Mouse (Mus musculus) embryonic facial prominence, embryonic 14.5 days (tissue): ENCODE data around the gene Fam222b. TPM values are rescaled to one million over a fixed set of nuclear protein-coding genes. Genes with fewer than 3 reads are reported as not detected.

Experiments used
- ATAC-seq: fragments of 200-750 bp; cut with Nextera tagmentation; 2 replicates; pipeline ENCODE4 v1.8.0; 2017; ENCODE audit warnings: low read depth, moderate number of reproducible peaks, moderate TSS enrichment
- DNase-seq: peaks from one replicate; pipeline ENCODE4 v3.0.0-alpha.2; 2015; ENCODE audit warnings: low spot score
- H3K27ac ChIP-seq: fragments of 300-500 bp; sonication (generic); replicated peaks from 2 replicates; pipeline ENCODE4 v1.5.1; 2014; ENCODE audit warnings: low read depth, mild to moderate bottlenecking, low read length, moderate library complexity
- H3K27me3 ChIP-seq: fragments of 300-500 bp; sonication (generic); replicated peaks from 2 replicates; pipeline ENCODE4 v1.6.1; 2014; ENCODE audit warnings: low read length; ENCODE audit not compliant: control insufficient read depth, insufficient read depth
- H3K36me3 ChIP-seq: fragments of 300-500 bp; sonication (generic); 2 replicates; pipeline ENCODE4 v1.6.1; 2014; ENCODE audit warnings: low read length, mixed read lengths; ENCODE audit not compliant: control insufficient read depth, insufficient read depth
- H3K4me1 ChIP-seq: fragments of 300-500 bp; sonication (generic); 2 replicates; pipeline ENCODE4 v1.6.1; 2014; ENCODE audit warnings: antibody characterized with exemption, low read length; ENCODE audit not compliant: control insufficient read depth, insufficient read depth
- H3K4me2 ChIP-seq: fragments of 300-500 bp; sonication (generic); 2 replicates; pipeline ENCODE4 v1.6.1; 2014; ENCODE audit warnings: low read depth, mild to moderate bottlenecking, low read length, moderate library complexity, mixed read lengths
- H3K4me3 ChIP-seq: fragments of 300-500 bp; sonication (generic); 2 replicates; pipeline ENCODE4 v1.5.1; 2014; ENCODE audit warnings: low read depth, mild to moderate bottlenecking, low read length
- H3K9ac ChIP-seq: fragments of 300-500 bp; sonication (generic); 2 replicates; pipeline ENCODE4 v1.6.1; 2014; ENCODE audit warnings: low read depth, mild to moderate bottlenecking, low read length, moderate library complexity, mixed read lengths
- H3K9me3 ChIP-seq: fragments of 300-500 bp; sonication (generic); 2 replicates; pipeline ENCODE4 v1.6.1; 2016; ENCODE audit warnings: low read length; ENCODE audit not compliant: control insufficient read depth
- WGBS: fragments of 180-500 bp; shearing (Covaris S2); extraction: QIAGEN DNeasy Blood & Tissue Kit; methylation state at CpG from one replicate; pipeline ENCODE4 v1.1.7; 2014; 5-methylcytosine and 5-hydroxymethylcytosine counted together
- polyA plus RNA-seq: library from polyadenylated mRNA; unstranded; fragments of >200 nt; fragmentation: Nextera tagmentation; extraction: Ambion mirVana; gene quantifications from 2 replicates; pipeline ENCODE4 v1.2.1, GENCODE M21; 2014

Fam222b gene
- polyA plus RNA-seq, 1 experiment from 2014 or later, result 15.9 TPM

DNA sequence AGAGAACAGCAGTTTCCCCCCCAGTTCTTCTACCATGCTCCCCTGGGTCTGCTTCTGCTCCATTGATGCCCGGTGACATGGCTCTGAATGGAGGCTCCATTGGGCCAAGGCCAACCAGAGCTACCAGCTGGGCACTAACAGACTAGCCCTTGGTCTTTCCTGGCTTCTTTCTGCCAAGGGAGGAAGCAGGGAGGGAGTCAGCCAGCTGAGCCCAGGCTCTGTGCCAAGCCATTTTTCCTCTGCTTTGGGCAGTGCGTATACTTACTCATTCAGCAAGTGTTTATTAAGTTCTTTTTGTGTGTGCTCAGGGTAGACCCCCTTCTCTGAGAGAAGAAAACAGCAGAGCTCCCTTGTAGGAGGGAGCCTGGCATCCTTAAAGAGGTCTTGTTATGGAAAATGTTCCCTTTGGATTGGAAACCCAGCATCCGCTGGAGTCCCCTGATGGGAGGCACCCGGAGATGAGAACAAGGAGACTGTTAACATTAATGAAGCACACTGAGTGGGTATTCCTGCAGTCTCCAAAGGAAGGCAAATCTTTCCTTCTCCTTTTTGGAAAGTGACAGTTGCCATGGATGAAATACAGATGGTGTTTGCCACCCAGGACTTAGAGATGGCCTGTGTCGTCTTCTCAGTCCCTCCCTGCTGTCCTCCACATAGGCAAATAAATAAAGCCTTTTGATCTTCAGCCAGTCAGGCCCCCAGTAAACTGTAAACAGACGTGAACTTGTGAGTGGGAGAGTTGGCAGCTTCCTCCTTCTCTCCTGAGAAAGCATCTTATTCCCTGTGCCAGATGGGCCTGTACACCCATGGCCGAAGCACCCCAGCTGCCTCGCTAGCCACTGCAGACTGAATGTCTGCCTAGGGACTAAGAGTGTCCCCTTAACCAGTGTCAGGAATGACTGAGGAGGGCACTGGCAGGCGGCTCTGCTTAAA lies 58.1 kb downstream of the Fam222b start:
- ATAC-seq (no peak), DNase-seq (peak; percentile 53)
- no peak overlapping the region for H3K4me3 ChIP-seq
- 0 out of 2 replicates have a peak, but pooled peaks cover 3% of the 10 kb centered on the region for H3K4me1 ChIP-seq
- H3K9ac ChIP-seq, result no peak overlapping the region
- H3K27me3 ChIP-seq, result no peaks in the 10 kb centered on the region
- WGBS, result 53% methylated on average over 7 of the region's 9 CpGs
- H3K27ac ChIP-seq, result peak overlapping the region; percentile 57
- H3K9me3 ChIP-seq, result no peaks in the 10 kb centered on the region
- no peak overlapping the region for H3K4me2 ChIP-seq
- peaks cover 78% of the 10 kb centered on the region for H3K36me3 ChIP-seq

- Histone ChIP-seq H3K9me3 (no peaks in the 10 kb centered on the region), H3K4me2 (no peak overlapping the region), H3K4me1 (0 out of 2 replicates have a peak, but pooled peaks cover 6% of the 10 kb centered on the region), H3K27me3 (no peaks in the 10 kb centered on the region), H3K27ac (no peak overlapping the region), H3K9ac (no peak overlapping the region), H3K4me3 (no peak overlapping the region), H3K36me3 (peaks cover 82% of the 10 kb centered on the region)
- DNase-seq (no peak), ATAC-seq (no peak)
- WGBS, result 87% methylated on average over 13 of the region's 13 CpGs
Measured at GRCm38 (mm10) chr11:78153778-78154177, 59.3 kb downstream of the Fam222b start.

GRCm38 (mm10) chr11:78155674-78156073 lies 61.2 kb downstream of the Fam222b start:
- no peak overlapping the region for H3K9ac ChIP-seq
- ATAC-seq (no peak), DNase-seq (no peak)
- H3K27me3 ChIP-seq, result no peaks in the 10 kb centered on the region
- peaks cover 83% of the 10 kb centered on the region for H3K36me3 ChIP-seq
- no peak overlapping the region for H3K4me2 ChIP-seq
- no peak overlapping the region for H3K4me3 ChIP-seq
- no peaks in the 10 kb centered on the region for H3K9me3 ChIP-seq
- H3K4me1 ChIP-seq, result 0 out of 2 replicates have a peak, but pooled peaks cover 6% of the 10 kb centered on the region
- WGBS, result 65% methylated on average over 5 of the region's 5 CpGs
- H3K27ac ChIP-seq, result no peak overlapping the region

DNA sequence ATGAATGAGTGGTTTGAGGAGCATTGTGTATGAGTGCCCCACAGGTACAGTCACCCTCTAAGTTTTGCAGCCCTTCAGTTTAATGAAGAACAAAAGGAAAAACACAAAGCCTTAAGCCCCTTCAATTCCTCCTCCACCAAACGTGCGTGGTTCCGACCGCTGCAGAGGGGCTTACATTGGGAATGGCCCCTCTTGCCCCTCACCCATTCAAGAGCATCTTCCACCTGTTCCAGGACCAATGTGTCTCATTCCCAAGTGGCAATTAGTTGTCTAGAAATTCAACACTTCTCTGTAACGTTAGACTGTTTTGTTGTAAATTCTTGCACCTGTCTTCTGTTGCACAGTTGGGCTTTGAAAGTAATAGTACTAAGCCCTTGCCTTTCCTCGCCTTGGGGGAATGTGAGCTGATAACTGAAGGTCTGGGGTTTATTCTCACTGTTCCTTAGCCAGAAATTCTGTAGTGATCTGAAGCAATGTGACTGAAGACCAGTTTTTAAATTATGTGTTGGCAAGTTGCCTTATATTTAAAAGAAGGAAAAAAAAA lies 61.8 kb downstream of the Fam222b start:
- Histone ChIP-seq H3K9me3 (no peaks in the 10 kb centered on the region), H3K9ac (no peak overlapping the region), H3K27me3 (no peaks in the 10 kb centered on the region), H3K4me2 (no peak overlapping the region), H3K36me3 (peaks cover 84% of the 10 kb centered on the region), H3K4me1 (0 out of 2 replicates have a peak, but pooled peaks cover 6% of the 10 kb centered on the region), H3K4me3 (no peak overlapping the region), H3K27ac (no peak overlapping the region)
- DNase-seq (peak; percentile 66), ATAC-seq (no peak)
- WGBS, result 61% methylated on average over 6 of the region's 6 CpGs

DNA sequence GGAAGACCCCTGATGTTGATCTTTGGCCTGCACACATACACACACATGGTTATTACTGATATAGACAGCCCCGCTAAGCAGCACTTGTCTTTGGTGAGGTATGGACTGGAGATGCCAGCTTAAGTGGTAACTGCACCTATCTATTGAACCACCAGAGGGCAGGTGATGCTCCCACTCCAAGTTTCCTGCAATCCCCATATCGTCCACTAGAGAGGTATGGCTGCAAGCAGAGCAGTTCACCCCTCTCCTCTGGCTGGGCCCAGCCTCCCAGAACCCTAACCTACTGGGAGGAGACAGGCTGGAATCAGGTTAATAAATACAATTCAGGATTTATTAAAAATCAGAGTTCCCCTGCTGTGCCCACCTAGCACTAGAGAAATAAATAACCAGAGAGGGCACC lies 64.6 kb downstream of the Fam222b start:
- Histone ChIP-seq H3K9ac (no peak overlapping the region), H3K36me3 (peaks cover 77% of the 10 kb centered on the region), H3K4me1 (peaks cover 16% of the 10 kb centered on the region), H3K9me3 (no peaks in the 10 kb centered on the region), H3K4me2 (no peak overlapping the region), H3K27ac (no peak overlapping the region), H3K4me3 (no peak overlapping the region), H3K27me3 (no peaks in the 10 kb centered on the region)
- ATAC-seq, result peak; percentile 20
- DNase-seq, result peak; percentile 90
- 27% methylated on average over 2 of the region's 2 CpGs for WGBS

GRCm38 (mm10) chr11:78159557-78159956 lies 65.1 kb downstream of the Fam222b start:
- H3K4me1 ChIP-seq, result peaks cover 16% of the 10 kb centered on the region
- no peak overlapping the region for H3K9ac ChIP-seq
- H3K4me3 ChIP-seq, result no peak overlapping the region
- H3K27me3 ChIP-seq, result no peaks in the 10 kb centered on the region
- H3K4me2 ChIP-seq, result no peak overlapping the region
- no peak overlapping the region for H3K27ac ChIP-seq
- H3K36me3 ChIP-seq, result peaks cover 72% of the 10 kb centered on the region
- DNase-seq (no peak), ATAC-seq (no peak)
- H3K9me3 ChIP-seq, result no peaks in the 10 kb centered on the region
- 75% methylated on average over 7 of the region's 7 CpGs for WGBS

DNA sequence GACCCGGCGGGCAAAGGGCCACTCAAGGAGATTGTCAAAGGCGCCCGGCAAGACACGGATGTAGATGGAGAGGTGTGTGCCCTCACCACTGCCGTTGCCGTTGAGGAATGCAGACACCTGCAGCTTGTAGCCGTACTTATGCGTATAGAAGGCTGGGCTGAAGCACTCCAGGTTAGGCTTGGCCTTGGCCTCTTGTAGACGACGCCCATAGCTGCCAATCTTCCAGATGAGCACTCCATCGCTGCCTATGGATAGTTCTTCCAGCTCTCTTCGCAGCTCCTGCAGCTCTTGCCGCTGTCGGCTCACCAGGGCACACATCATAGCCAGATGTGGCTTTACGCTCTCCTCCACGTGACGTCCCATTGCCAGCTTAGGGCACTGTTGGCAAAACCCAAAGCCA lies 65.7 kb downstream of the Fam222b start:
- no peak for ATAC-seq
- H3K4me2 ChIP-seq, result no peak overlapping the region
- no peak for DNase-seq
- peaks cover 16% of the 10 kb centered on the region for H3K4me1 ChIP-seq
- 81% methylated on average over 18 of the region's 18 CpGs for WGBS
- H3K27me3 ChIP-seq, result no peaks in the 10 kb centered on the region
- no peak overlapping the region for H3K9ac ChIP-seq
- H3K36me3 ChIP-seq, result peaks cover 66% of the 10 kb centered on the region
- no peak overlapping the region for H3K4me3 ChIP-seq
- no peaks in the 10 kb centered on the region for H3K9me3 ChIP-seq
- no peak overlapping the region for H3K27ac ChIP-seq

GRCm38 (mm10) chr11:78160675-78161074 lies 66.2 kb downstream of the Fam222b start:
- H3K27ac ChIP-seq, result no peak overlapping the region
- no peak overlapping the region for H3K4me2 ChIP-seq
- no peaks in the 10 kb centered on the region for H3K27me3 ChIP-seq
- H3K4me3 ChIP-seq, result no peak overlapping the region
- 82% methylated on average over 3 of the region's 3 CpGs for WGBS
- no peak overlapping the region for H3K9ac ChIP-seq
- H3K36me3 ChIP-seq, result peaks cover 62% of the 10 kb centered on the region
- ATAC-seq (no peak), DNase-seq (no peak)
- H3K4me1 ChIP-seq, result peaks cover 16% of the 10 kb centered on the region
- H3K9me3 ChIP-seq, result no peaks in the 10 kb centered on the region
